Mouse (Mus musculus) hematopoietic multipotent progenitor cell, adult 10-12 weeks (in vitro differentiated cells): ENCODE results near the gene Olfr618. TPM values are rescaled to one million over a fixed set of nuclear protein-coding genes. Genes with fewer than 3 reads are reported as not detected.

Experiments used
- polyA plus RNA-seq: library from polyadenylated mRNA; stranded (reverse); fragments of >175 nt; gene quantifications from 2 replicates; pipeline ENCODE4 v1.2.3, GENCODE M21; 2012; ENCODE audit warnings: low replicate concordance

The Olfr618 gene
- 0.15 TPM in 1 of 2 replicates, not detected in the other for polyA plus RNA-seq

DNA sequence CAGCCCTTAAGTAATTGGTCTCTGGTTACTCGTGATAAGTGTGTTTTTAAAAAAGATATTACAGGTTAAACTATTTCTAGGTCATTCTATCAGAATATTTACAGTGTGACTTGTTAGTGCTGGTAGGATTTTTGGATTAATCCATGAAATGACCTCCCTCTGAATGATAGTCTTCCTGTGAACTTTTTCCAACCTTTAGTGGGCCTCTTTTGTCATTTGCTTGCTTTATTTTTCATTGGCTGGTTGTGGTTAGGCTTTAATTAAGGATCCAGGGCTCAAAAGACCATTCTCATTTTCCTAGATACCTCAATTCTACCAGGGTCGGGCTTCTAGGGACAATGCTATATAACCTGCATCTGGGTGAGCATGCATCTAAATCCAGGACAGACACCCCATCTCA lies at the start of gene Olfr618:
TSS of gene Olfr618 (plus strand) at position 301 of the 400 bp plus-strand sequence.

DNA sequence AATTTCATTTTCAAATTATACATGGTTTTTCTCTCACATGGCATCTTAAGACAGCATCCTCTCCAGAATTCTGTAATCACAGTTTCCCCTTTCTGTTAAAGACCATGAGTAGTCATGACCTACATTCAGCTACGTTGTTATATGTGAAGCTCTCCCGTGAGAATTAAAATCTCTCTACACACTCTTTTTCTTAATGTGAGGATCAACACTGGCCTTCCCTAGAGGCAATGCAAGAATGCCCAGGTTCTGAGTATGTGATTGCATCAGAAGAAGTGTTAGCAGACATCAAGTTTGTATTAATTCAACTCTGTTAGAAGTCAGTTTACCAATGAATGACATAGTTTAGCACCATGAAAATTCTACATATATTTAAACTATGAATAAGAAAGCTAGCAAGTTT lies 47.3 kb upstream of the Olfr618 start, which contains the start of gene Olfr612:
TSS of gene Olfr612 (minus strand) at position 101 of the 400 bp plus-strand sequence.

DNA sequence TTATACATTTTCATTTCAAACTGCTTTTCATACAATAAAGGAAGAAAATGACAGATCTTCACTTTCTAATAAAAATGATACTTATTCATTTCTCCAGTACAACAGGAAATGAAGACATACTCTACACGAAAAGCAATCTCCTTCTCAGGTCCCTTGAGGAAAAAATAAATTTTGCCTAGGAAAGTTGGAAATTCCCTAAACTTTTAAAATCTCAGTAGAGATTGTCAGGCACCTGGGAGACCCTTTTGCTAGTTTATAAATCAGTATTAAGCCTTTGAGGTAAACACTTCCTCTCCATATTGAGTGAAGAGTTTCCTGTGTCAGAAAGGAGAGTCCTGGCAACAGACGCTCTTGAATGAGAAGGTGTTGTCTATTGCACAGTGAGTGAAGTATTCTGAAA lies 42.1 kb upstream of the Olfr618 start, which contains the start of gene Olfr613:
TSS of gene Olfr613 (plus strand) at position 301 of the 400 bp plus-strand sequence.

DNA sequence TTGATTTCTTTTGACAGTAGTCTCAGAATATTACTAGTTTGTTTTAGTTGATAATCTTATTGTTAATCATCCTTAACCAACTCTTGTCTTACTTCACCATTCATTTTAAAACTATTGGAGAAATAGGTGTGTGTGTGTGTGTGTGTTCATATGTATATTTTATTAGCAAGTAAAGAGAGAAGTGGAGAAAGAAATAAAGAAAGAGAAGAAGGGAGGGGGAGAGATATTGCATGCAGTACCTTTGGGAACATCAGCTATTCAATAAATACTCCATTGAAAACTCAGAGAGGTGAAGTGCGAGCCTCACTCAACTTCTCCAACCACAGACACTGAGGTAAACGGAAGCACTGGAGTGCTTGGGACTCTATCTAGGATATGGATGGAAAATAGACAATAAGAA lies 34.1 kb upstream of the Olfr618 start, which contains the start of gene Olfr615:
TSS of gene Olfr615 (plus strand) at position 301 of the 400 bp plus-strand sequence.

DNA sequence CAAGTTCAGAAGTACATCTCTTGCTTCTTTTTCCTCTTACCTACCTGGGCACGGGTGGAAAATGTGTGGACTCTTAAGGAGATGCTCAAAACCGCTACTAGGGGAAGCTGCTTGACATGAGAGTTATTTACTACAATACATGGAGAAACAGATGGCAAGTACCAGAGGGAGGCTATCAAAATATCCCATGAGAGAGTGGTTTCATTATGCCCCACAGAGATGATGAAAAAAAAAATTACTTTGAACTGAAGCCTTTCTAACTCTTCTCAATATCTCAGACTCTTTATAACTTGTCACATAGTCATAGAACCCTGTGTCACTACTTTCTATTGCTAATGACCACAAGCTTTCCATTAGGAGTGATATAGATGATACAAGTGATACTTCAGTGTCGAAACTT lies 20.9 kb upstream of the Olfr618 start, which contains the start of gene Olfr616:
TSS of gene Olfr616 (minus strand) at position 101 of the 400 bp plus-strand sequence.

DNA sequence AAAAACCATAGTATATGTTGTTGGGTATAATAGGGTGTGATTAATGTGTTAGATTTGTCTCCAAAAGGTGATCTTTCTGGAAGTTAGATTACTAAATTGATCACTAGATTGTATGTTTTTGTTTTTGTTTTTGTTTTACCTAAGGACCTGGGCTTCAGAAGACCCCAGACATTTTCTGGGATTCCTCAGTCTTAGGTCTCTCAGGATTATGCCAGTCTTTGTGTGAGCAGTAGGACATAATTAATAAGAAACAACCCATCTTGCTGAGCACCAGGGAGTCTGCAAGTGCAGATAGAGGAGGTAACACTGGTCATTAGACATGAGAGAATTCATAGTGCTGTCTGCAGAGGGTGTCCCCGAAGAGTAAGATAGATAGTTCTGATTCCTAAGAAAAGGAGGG lies 17.1 kb upstream of the Olfr618 start, which contains the start of gene Olfr617:
TSS of gene Olfr617 (plus strand) at position 301 of the 400 bp plus-strand sequence.

DNA sequence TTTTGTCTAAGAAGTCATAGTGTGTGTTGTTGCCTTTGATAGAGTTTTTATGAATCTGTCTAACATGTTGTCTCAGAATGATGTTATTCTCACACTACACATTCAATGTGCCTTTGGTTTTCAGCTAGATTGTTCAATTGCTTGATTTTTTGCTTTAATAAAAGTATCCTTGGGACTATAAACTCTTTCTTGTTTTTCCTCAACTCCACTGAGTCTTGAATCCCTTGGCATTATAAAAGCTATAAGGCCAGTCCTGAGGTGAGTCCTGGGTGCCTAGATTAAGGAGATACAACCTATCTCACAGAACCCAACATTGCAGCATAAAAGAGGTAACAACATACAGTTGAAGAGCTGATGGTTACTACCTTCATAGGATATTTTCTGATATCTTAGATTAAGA lies 10.4 kb downstream of the Olfr618 start, which contains the start of gene Olfr619:
TSS of gene Olfr619 (plus strand) at position 301 of the 400 bp plus-strand sequence.

DNA sequence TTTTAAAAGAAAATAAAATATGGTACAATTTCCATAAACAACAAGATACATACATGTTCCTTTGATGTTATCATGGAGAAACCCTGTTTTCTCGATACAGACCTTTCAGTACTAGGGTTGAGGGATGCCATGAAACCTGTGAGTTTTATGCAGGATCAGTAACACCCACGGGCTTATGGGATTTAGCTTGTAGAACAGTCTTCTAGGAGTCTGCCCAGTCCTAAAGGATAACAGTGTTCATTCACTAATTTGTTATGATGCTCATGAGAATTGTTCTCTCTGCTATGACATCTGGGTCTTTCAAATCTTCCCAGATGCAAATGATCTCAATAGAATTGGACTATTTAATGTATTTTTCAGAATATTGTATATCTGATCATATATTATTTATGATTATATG lies 22.5 kb downstream of the Olfr618 start, which contains the start of gene Olfr620:
TSS of gene Olfr620 (minus strand) at position 101 of the 400 bp plus-strand sequence.

DNA sequence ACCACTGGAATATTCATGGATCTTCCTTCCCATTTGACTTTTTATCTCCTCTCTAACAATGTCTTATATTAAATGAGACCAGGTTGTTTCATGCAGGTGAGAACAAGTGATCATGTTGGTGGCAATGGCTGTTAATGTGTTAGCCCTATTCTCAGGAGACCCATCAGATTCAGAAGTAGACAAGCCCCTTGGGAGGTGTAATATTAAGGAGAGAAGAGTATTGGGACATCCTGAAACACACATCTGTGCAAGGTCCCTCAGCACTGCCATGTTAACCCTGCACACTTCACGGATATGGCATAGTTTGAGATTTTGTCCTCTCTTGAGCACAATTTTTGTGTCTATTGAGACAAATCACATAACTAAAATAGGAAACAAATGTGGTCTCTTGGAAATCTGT lies 52.7 kb downstream of the Olfr618 start, which contains the start of gene Olfr622:
TSS of gene Olfr622 (minus strand) at position 101 of the 400 bp plus-strand sequence.

Other genes starting within 250 kb of the Olfr618 start
- gene Olfr600, start 240.4 kb upstream of the Olfr618 start, polyA plus RNA-seq = not detected in 2 replicates
- gene Olfr601, start 227.4 kb upstream of the Olfr618 start, polyA plus RNA-seq = not detected in 2 replicates
- gene Olfr603, start 203.9 kb upstream of the Olfr618 start, polyA plus RNA-seq = not detected in 2 replicates
- gene Usp17lc, start 175.0 kb upstream of the Olfr618 start, polyA plus RNA-seq = not detected in 2 replicates
- gene Olfr605, start 144.7 kb upstream of the Olfr618 start, polyA plus RNA-seq = not detected in 2 replicates
- not detected in 2 replicates for gene Olfr606, start 141.1 kb upstream of the Olfr618 start, polyA plus RNA-seq
- not detected in 2 replicates for gene Olfr607, start 126.0 kb upstream of the Olfr618 start, polyA plus RNA-seq
- gene Olfr608, start 120.2 kb upstream of the Olfr618 start, polyA plus RNA-seq = not detected in 2 replicates
- gene Olfr609, start 92.0 kb upstream of the Olfr618 start, polyA plus RNA-seq = not detected in 2 replicates
- not detected in 2 replicates for gene Olfr610, start 78.0 kb upstream of the Olfr618 start, polyA plus RNA-seq
- not detected in 2 replicates for gene Olfr611, start 69.3 kb upstream of the Olfr618 start, polyA plus RNA-seq
- not detected in 2 replicates for gene Olfr612, start 47.4 kb upstream of the Olfr618 start, polyA plus RNA-seq
- gene Olfr613, start 42.0 kb upstream of the Olfr618 start, polyA plus RNA-seq = not detected in 2 replicates
- gene Olfr615, start 34.0 kb upstream of the Olfr618 start, polyA plus RNA-seq = not detected in 2 replicates
- not detected in 2 replicates for gene Olfr616, start 21.0 kb upstream of the Olfr618 start, polyA plus RNA-seq
- gene Olfr617, start 17.0 kb upstream of the Olfr618 start, polyA plus RNA-seq = not detected in 2 replicates
- gene Olfr619, start 10.5 kb downstream of the Olfr618 start, polyA plus RNA-seq = not detected in 2 replicates
- gene Olfr620, start 22.4 kb downstream of the Olfr618 start, polyA plus RNA-seq = not detected in 2 replicates
- gene Olfr622, start 52.6 kb downstream of the Olfr618 start, polyA plus RNA-seq = not detected in 2 replicates
- not detected in 2 replicates for gene Olfr623, start 73.6 kb downstream of the Olfr618 start, polyA plus RNA-seq
- not detected in 2 replicates for gene Olfr624, start 81.1 kb downstream of the Olfr618 start, polyA plus RNA-seq
- gene Olfr625-ps1, start 92.6 kb downstream of the Olfr618 start, polyA plus RNA-seq = not detected in 2 replicates
- not detected in 2 replicates for gene Olfr243, start 124.6 kb downstream of the Olfr618 start, polyA plus RNA-seq
- gene Olfr628, start 140.3 kb downstream of the Olfr618 start, polyA plus RNA-seq = not detected in 2 replicates
- not detected in 2 replicates for gene Olfr629, start 154.8 kb downstream of the Olfr618 start, polyA plus RNA-seq
- gene Olfr630, start 167.2 kb downstream of the Olfr618 start, polyA plus RNA-seq = not detected in 2 replicates
- not detected in 2 replicates for gene Olfr69, start 181.5 kb downstream of the Olfr618 start, polyA plus RNA-seq
- not detected in 2 replicates for gene Olfr68, start 189.6 kb downstream of the Olfr618 start, polyA plus RNA-seq
- gene Olfr67, start 201.7 kb downstream of the Olfr618 start, polyA plus RNA-seq = not detected in 2 replicates
- 80.8 and 4,115 TPM in 2 replicates for gene Hbb-bt, start 223.9 kb downstream of the Olfr618 start, polyA plus RNA-seq
- gene Hbb-bs, start 238.0 kb downstream of the Olfr618 start, polyA plus RNA-seq = 6,525 and 69,736 TPM in 2 replicates